Mouse (Mus musculus) testis, adult 2 months (tissue): ENCODE results near the gene Lrrc8b.

Experiments used
- CTCF ChIP-seq: fragments of 200-500 bp; IDR thresholded peaks from 2 replicates; pipeline ENCODE4 v1.5.1; 2012; ENCODE audit warnings: low read depth, mild to moderate bottlenecking, inconsistent platforms, low read length, moderate library complexity; ENCODE audit not compliant: control insufficient read depth, insufficient read depth, insufficient replicate concordance
- POLR2A ChIP-seq: fragments of 200-500 bp; IDR thresholded peaks from 2 replicates; pipeline ENCODE4 v1.6.1; 2012; ENCODE audit warnings: low read depth, mild to moderate bottlenecking, inconsistent platforms, low read length, moderate library complexity; ENCODE audit not compliant: control insufficient read depth

DNA sequence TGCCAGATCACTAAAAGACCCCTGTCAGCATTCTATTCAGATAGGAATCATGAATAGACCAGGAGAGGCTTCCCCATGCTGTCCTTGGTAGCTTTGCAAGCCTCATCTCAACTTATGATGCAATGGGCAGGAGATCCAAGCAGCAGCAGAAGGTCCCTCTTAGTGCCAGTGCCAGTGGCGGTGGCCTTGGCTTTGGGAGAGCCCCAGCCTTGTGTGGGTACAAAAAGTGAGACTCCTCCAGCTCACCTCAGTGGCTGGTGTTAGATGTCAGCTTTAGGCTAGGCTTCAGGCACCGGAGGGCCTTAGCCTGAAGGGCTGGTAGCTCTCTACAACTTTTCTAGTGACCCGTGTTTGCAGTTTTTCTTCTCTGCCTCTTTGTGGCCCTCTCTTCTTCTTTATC is 85.6 kb downstream of the Lrrc8b start:
- TF ChIP-seq CTCF (no peak), POLR2A (no peak)
